Mouse (Mus musculus): ENCODE measurements at regions not wholly inside any gene's neighbourhood (a gene's known extent, or its start where the extent isn't known, plus 50 kb on each side); places are given as distances from the start of the nearest gene placed in this dataset.

DNA sequence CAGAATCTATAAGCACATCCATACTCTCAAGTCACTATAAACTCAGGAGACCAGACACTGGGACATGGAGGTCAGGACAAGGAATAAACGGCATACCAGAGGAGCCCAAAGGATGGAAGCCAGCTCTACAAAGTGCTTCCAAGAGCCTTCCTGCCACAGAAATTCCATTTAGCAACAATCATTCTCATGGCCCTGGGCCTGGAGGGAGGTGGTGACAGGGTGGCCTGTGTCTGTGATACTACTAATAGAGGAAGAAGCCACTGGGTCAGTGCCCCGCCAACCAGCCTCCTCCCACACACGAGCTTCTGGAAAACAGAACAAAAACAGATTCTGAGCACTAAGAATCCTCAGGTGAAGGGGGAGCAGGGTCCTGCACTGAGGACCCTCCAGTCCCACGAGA, 145.8 kb upstream of the Pkdcc start:
- 0 out of 2 replicates have a peak, but pooled peaks cover 6% of the 10 kb centered on the region for H3K27me3 ChIP-seq (ENCODE audit: control insufficient read depth, insufficient read depth, low read length)
- no peak overlapping the region for H3K9ac ChIP-seq (ENCODE audit: low read depth, low read length, severe bottlenecking)
- H3K4me3 ChIP-seq (replicated peaks; ENCODE audit: low read length), result no peak overlapping the region
- no peaks in the 10 kb centered on the region for H3K9me3 ChIP-seq (ENCODE audit: control insufficient read depth, low read length)
- peaks cover 16% of the 10 kb centered on the region for H3K4me1 ChIP-seq (ENCODE audit: control insufficient read depth, insufficient read depth, low read length)
- no peak overlapping the region for H3K4me2 ChIP-seq (replicated peaks; ENCODE audit: low read depth, low read length, severe bottlenecking)
- H3K36me3 ChIP-seq (ENCODE audit: control insufficient read depth, insufficient read depth, low read length), result no peaks in the 10 kb centered on the region
- H3K27ac ChIP-seq (replicated peaks; ENCODE audit: low read depth, low read length), result no peak overlapping the region
- WGBS, result 79% methylated on average over 4 of the region's 4 CpGs
- no peak for DNase-seq (ENCODE audit: low spot score)
- no peak for TF ChIP-seq POLR2A (IDR thresholded peaks at IDR 0.05; ENCODE audit: borderline replicate concordance, extremely low read depth, insufficient read depth, insufficient read length)
- no peak for ATAC-seq (ENCODE audit: low FRiP score, low read depth)

DNA sequence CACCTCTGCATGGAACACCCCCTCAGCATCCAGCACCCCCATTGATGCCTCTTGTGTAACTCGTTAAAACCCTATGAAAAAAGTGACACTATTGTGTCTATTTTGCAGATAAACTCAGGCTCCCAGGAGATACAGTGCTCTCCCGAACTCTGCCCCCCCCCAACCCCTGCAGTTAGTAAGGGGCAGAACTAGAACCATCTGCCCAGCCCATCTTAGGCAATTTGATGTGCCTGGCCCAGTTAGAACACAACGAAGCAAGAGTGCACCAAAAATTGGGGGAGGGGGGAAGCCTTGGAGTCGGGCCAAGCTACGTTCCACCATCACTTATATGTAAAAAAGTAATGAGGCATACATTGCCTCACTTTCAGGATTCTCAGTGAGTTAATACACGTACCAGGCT, 143.3 kb upstream of the Pkdcc start:
- no peak for ATAC-seq (ENCODE audit: low FRiP score, low read depth)
- 58% methylated on average over 6 of the region's 6 CpGs for WGBS

DNA sequence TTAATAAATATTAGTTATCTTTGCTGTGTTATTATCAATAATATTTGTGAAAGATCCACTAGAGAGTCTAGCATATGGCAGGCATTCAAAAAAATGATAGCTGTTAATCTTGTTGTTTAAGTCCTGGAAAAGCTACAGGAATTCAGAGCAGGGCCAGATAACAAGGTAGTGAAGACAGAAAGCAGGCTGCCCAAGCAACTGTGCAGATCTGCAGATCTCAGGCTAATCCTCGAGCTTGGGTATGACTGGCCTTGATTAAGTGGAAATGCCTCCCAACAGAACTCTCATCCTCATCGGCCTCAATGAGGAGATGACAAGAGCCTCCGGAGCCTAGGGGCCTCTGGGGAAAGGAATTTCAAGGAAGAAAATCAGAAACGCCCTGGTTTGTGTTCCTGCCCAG, 142.9 kb upstream of the Pkdcc start:
- no peak for DNase-seq (ENCODE audit: low spot score)
- ATAC-seq (ENCODE audit: low FRiP score, low read depth), result no peak
- H3K4me3 ChIP-seq (replicated peaks; ENCODE audit: low read length), result no peak overlapping the region
- no peak overlapping the region for H3K4me2 ChIP-seq (replicated peaks; ENCODE audit: low read depth, low read length, severe bottlenecking)
- 52% methylated on average over 4 of the region's 4 CpGs for WGBS
- peaks cover 6% of the 10 kb centered on the region; the same call in 1 of the 2 replicates for H3K27me3 ChIP-seq (ENCODE audit: control insufficient read depth, insufficient read depth, low read length)
- peaks cover 15% of the 10 kb centered on the region for H3K4me1 ChIP-seq (ENCODE audit: control insufficient read depth, insufficient read depth, low read length)
- no peaks in the 10 kb centered on the region for H3K36me3 ChIP-seq (ENCODE audit: control insufficient read depth, insufficient read depth, low read length)
- no peak overlapping the region for H3K27ac ChIP-seq (replicated peaks; ENCODE audit: low read depth, low read length)
- no peak overlapping the region for H3K9ac ChIP-seq (ENCODE audit: low read depth, low read length, severe bottlenecking)
- no peaks in the 10 kb centered on the region for H3K9me3 ChIP-seq (ENCODE audit: control insufficient read depth, low read length)
- TF ChIP-seq POLR2A (IDR thresholded peaks at IDR 0.05; ENCODE audit: borderline replicate concordance, extremely low read depth, insufficient read depth, insufficient read length), result no peak

More for the DNA sequence above, 143.3 kb upstream of the Pkdcc start:
- no peak for DNase-seq (ENCODE audit: low spot score)
- Histone ChIP-seq H3K4me1 (ENCODE audit: control insufficient read depth, insufficient read depth, low read length) (peaks cover 15% of the 10 kb centered on the region), H3K36me3 (ENCODE audit: control insufficient read depth, insufficient read depth, low read length) (no peaks in the 10 kb centered on the region), H3K4me2 (replicated peaks; ENCODE audit: low read depth, low read length, severe bottlenecking) (no peak overlapping the region), H3K9ac (ENCODE audit: low read depth, low read length, severe bottlenecking) (no peak overlapping the region), H3K27me3 (ENCODE audit: control insufficient read depth, insufficient read depth, low read length) (peaks cover 2% of the 10 kb centered on the region; the same call in 1 of the 2 replicates), H3K27ac (replicated peaks; ENCODE audit: low read depth, low read length) (no peak overlapping the region), H3K4me3 (replicated peaks; ENCODE audit: low read length) (no peak overlapping the region), H3K9me3 (ENCODE audit: control insufficient read depth, low read length) (no peaks in the 10 kb centered on the region)
- no peak for TF ChIP-seq POLR2A (IDR thresholded peaks at IDR 0.05; ENCODE audit: borderline replicate concordance, extremely low read depth, insufficient read depth, insufficient read length)

DNA sequence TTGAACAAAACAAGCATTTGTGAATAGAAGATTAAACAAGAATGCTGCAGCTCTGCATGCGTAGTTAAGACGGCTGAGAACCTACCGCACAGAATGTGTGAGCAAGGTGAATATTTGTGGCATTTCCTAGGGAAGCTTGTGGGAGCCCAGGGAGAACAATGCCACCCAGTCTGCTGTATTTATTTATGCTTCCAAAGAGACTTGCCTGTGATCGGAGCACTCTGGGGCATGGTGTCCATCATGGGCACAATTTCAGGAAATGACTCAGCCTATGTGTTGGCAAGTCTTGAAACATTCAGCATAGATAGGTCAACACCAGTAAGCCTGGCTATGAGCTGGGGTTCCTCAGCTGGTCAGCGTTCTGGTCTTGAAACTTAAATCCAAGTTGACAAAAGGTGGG, 140.2 kb upstream of the Pkdcc start:
- H3K9ac ChIP-seq (ENCODE audit: low read depth, low read length, severe bottlenecking), result no peak overlapping the region
- H3K27me3 ChIP-seq (ENCODE audit: control insufficient read depth, insufficient read depth, low read length), result peaks cover 18% of the 10 kb centered on the region; the same call in 1 of the 2 replicates
- no peak overlapping the region for H3K4me2 ChIP-seq (replicated peaks; ENCODE audit: low read depth, low read length, severe bottlenecking)
- peaks cover 28% of the 10 kb centered on the region for H3K4me1 ChIP-seq (ENCODE audit: control insufficient read depth, insufficient read depth, low read length)
- no peak overlapping the region for H3K4me3 ChIP-seq (replicated peaks; ENCODE audit: low read length)
- ATAC-seq (ENCODE audit: low FRiP score, low read depth), result no peak
- no peaks in the 10 kb centered on the region for H3K36me3 ChIP-seq (ENCODE audit: control insufficient read depth, insufficient read depth, low read length)
- H3K27ac ChIP-seq (replicated peaks; ENCODE audit: low read depth, low read length), result no peak overlapping the region
- DNase-seq (ENCODE audit: low spot score), result no peak
- no peak for TF ChIP-seq POLR2A (IDR thresholded peaks at IDR 0.05; ENCODE audit: borderline replicate concordance, extremely low read depth, insufficient read depth, insufficient read length)
- H3K9me3 ChIP-seq (ENCODE audit: control insufficient read depth, low read length), result no peaks in the 10 kb centered on the region
- WGBS, result 65% methylated on average over 5 of the region's 5 CpGs

DNA sequence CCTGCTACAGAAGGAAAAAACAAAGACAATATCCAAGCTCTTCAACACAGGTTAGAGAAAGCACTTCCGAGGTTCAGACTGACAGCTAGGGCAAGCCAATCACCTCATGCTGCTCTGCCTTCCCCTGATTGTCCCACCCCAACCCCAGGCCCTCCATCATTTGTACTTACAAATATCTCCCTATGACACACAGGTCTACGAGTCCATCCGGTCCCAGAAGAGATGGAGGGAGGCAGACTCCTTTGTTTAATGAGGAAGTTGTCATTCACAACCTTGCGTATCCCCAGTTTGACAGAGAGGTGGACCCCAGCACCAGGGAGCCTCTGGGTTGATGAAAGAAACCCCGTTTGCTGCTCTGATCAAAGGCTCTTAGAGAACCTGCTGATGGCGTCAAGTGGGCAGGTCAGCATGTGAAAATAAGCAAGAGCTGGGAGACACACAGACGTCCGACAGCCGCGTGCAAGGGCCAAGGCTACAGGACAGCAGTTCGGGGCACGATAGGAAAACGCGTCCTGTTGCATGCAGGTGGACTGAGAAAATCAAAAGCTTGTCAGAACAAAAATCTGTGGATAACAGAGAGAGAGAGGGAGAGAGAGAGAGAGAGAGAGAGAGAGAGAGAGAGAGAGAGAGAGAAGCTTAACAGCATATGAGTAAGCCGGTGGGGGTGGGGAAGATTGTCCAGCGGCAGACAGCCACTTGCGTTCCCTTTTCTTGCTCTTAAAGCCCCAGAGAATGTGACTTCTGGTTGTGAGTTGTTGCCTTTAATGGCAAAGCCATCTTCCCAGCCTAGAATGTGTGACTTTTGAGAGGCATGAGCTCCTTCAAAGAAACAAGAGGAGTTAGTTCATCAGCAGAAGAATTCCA, 137.1 kb upstream of the Pkdcc start:
- ATAC-seq (ENCODE audit: low FRiP score, low read depth) (no peak), DNase-seq (ENCODE audit: low spot score) (no peak)
- 45% methylated on average over 17 of the region's 17 CpGs for WGBS
- Histone ChIP-seq H3K27ac (replicated peaks; ENCODE audit: low read depth, low read length) (0 out of 2 replicates have a peak overlapping the region, but pooled peaks have one; percentile 1), H3K27me3 (ENCODE audit: control insufficient read depth, insufficient read depth, low read length) (peaks cover 18% of the 10 kb centered on the region; the same call in 1 of the 2 replicates), H3K9ac (ENCODE audit: low read depth, low read length, severe bottlenecking) (no peak overlapping the region), H3K36me3 (ENCODE audit: control insufficient read depth, insufficient read depth, low read length) (no peaks in the 10 kb centered on the region), H3K9me3 (ENCODE audit: control insufficient read depth, low read length) (no peaks in the 10 kb centered on the region), H3K4me1 (ENCODE audit: control insufficient read depth, insufficient read depth, low read length) (peaks cover 35% of the 10 kb centered on the region), H3K4me2 (replicated peaks; ENCODE audit: low read depth, low read length, severe bottlenecking) (no peak overlapping the region), H3K4me3 (replicated peaks; ENCODE audit: low read length) (no peak overlapping the region)
- TF ChIP-seq POLR2A (IDR thresholded peaks at IDR 0.05; ENCODE audit: borderline replicate concordance, extremely low read depth, insufficient read depth, insufficient read length), result no peak
